Comparison of ENCODE assay signal across 8 mouse cellular contexts in genomic region chr15:9139447-9139846, GRCm38 (mm10). TPM values are rescaled to one million over a fixed set of nuclear protein-coding genes. Genes with fewer than 3 reads are reported as not detected.
A peak's percentile ranks its signal among the peaks of the same experiment; 100 is the strongest.
DNase-seq lines count a peak whose midpoint lies in the region; ATAC-seq and TF ChIP-seq lines count a peak whose summit lies in the region.

No protein-coding gene starts in this region.

- no peak for DNase-seq in heart, postnatal 36 days
- DNase-seq in embryonic facial prominence, embryonic 10.5 days (ENCODE audit: low spot score), result peak; percentile 19
- no peak for DNase-seq in intestine, embryonic 14.5 days (ENCODE audit: low spot score)
- DNase-seq in right cerebral cortex, postnatal 36 days (ENCODE audit: low spot score in 2 of 2), result no peak
- no peak for DNase-seq in spleen, postnatal 14 days (ENCODE audit: low spot score in 2 of 2)

- no peak for TF ChIP-seq CTCF in E14TG2a.4 (conservative IDR thresholded peaks at IDR 0.05; ENCODE audit: low read length)

- H3K36me3 ChIP-seq in heart, embryonic 12.5 days, result peaks cover 38% of the 10 kb centered on the region
- peaks cover 53% of the 10 kb centered on the region for H3K36me3 ChIP-seq in E14TG2a.4 (ENCODE audit: insufficient read depth, low read length)
- H3K36me3 ChIP-seq in embryonic facial prominence, embryonic 10.5 days (replicated peaks), result peaks cover 45% of the 10 kb centered on the region
- peaks cover 35% of the 10 kb centered on the region for H3K36me3 ChIP-seq in intestine, embryonic 14.5 days (ENCODE audit: control insufficient read depth, insufficient read depth, low read length)
- peaks cover 22% of the 10 kb centered on the region for H3K36me3 ChIP-seq in neural tube, embryonic 12.5 days

- H3K27me3 ChIP-seq in heart, embryonic 12.5 days (replicated peaks), result no peaks in the 10 kb centered on the region
- no peaks in the 10 kb centered on the region for H3K27me3 ChIP-seq in E14TG2a.4 (ENCODE audit: insufficient read depth, low read length)
- H3K27me3 ChIP-seq in embryonic facial prominence, embryonic 10.5 days (replicated peaks; ENCODE audit: low read depth, poor library complexity, severe bottlenecking), result no peaks in the 10 kb centered on the region
- H3K27me3 ChIP-seq in intestine, embryonic 14.5 days (replicated peaks; ENCODE audit: control insufficient read depth, insufficient read depth, low read length), result no peaks in the 10 kb centered on the region
- no peaks in the 10 kb centered on the region for H3K27me3 ChIP-seq in neural tube, embryonic 12.5 days (replicated peaks)

- H3K4me1 ChIP-seq in heart, embryonic 12.5 days (replicated peaks), result peaks cover 24% of the 10 kb centered on the region
- H3K4me1 ChIP-seq in E14TG2a.4 (replicated peaks; ENCODE audit: low read depth, low read length), result peaks cover 69% of the 10 kb centered on the region
- peaks cover 29% of the 10 kb centered on the region for H3K4me1 ChIP-seq in embryonic facial prominence, embryonic 10.5 days
- peaks cover 20% of the 10 kb centered on the region for H3K4me1 ChIP-seq in intestine, embryonic 14.5 days (replicated peaks; ENCODE audit: control insufficient read depth, insufficient read depth, low read length)
- peaks cover 19% of the 10 kb centered on the region for H3K4me1 ChIP-seq in neural tube, embryonic 12.5 days

- H3K27ac ChIP-seq in heart, embryonic 12.5 days (ENCODE audit: poor library complexity, severe bottlenecking), result peak overlapping the region; percentile 77; the same call in 1 of the 2 replicates
- peak overlapping the region; percentile 89 for H3K27ac ChIP-seq in embryonic facial prominence, embryonic 10.5 days (replicated peaks)
- H3K27ac ChIP-seq in intestine, embryonic 14.5 days (ENCODE audit: low read depth), result peak overlapping the region; percentile 77
- no peak overlapping the region for H3K27ac ChIP-seq in neural tube, embryonic 12.5 days

- intact Hi-C loops in heart, postnatal 36 days (cut with DNase I), result no loop called here

- 20% methylated on average over 10 of the region's 10 CpGs for WGBS in heart, embryonic 12.5 days
- 36% methylated on average over 10 of the region's 10 CpGs for WGBS in embryonic facial prominence, embryonic 10.5 days
- WGBS in intestine, embryonic 14.5 days, result 21% methylated on average over 10 of the region's 10 CpGs
- WGBS in neural tube, embryonic 12.5 days, result 32% methylated on average over 10 of the region's 10 CpGs

- peak overlapping the region; percentile 74 for H3K4me3 ChIP-seq in heart, embryonic 12.5 days
- peak overlapping the region; percentile 96 for H3K4me3 ChIP-seq in E14TG2a.4 (replicated peaks; ENCODE audit: low read length)
- peak overlapping the region; percentile 88 for H3K4me3 ChIP-seq in embryonic facial prominence, embryonic 10.5 days
- peak overlapping the region; percentile 87 for H3K4me3 ChIP-seq in intestine, embryonic 14.5 days (ENCODE audit: low read depth, low read length)
- peak overlapping the region; percentile 77 for H3K4me3 ChIP-seq in neural tube, embryonic 12.5 days

- no peaks in the 10 kb centered on the region for H3K9me3 ChIP-seq in heart, embryonic 12.5 days (replicated peaks)
- H3K9me3 ChIP-seq in E14TG2a.4 (ENCODE audit: low read length), result no peaks in the 10 kb centered on the region
- H3K9me3 ChIP-seq in embryonic facial prominence, embryonic 10.5 days, result no peaks in the 10 kb centered on the region
- H3K9me3 ChIP-seq in intestine, embryonic 14.5 days (ENCODE audit: control insufficient read depth, low read length), result no peaks in the 10 kb centered on the region
- no peaks in the 10 kb centered on the region for H3K9me3 ChIP-seq in neural tube, embryonic 12.5 days

- peak overlapping the region; percentile 76 for H3K4me2 ChIP-seq in heart, embryonic 12.5 days
- H3K4me2 ChIP-seq in intestine, embryonic 14.5 days (ENCODE audit: low read length), result peak overlapping the region; percentile 79
- peak overlapping the region; percentile 67 for H3K4me2 ChIP-seq in neural tube, embryonic 12.5 days (replicated peaks)

- ATAC-seq in heart, embryonic 12.5 days (ENCODE audit: insufficient number of reproducible peaks, low FRiP score), result no peak
- no peak for ATAC-seq in intestine, embryonic 14.5 days (replicated peaks; ENCODE audit: low FRiP score, low TSS enrichment, low read depth)
- ATAC-seq in neural tube, embryonic 12.5 days (ENCODE audit: low FRiP score, low read depth), result no peak

- H3K9ac ChIP-seq in heart, embryonic 12.5 days, result peak overlapping the region; percentile 78
- peak overlapping the region; percentile 61 for H3K9ac ChIP-seq in intestine, embryonic 14.5 days (ENCODE audit: low read length)
- peak overlapping the region; percentile 50 for H3K9ac ChIP-seq in neural tube, embryonic 12.5 days

RNA-seq across cellular contexts. Expression of gene Lmbrd2, which starts 0.9 kb away (rescaled TPM):
- 2.1 and 3.3 TPM in 2 replicates for polyA plus RNA-seq in heart, embryonic 12.5 days (2016; fragmentation: Nextera tagmentation; extraction: Ambion mirVana)
- total RNA-seq in heart, postnatal 36 days (2021), result 10 to 100 TPM; 11.7 to 12.8 TPM
- polyA plus RNA-seq in embryonic facial prominence, embryonic 10.5 days (2016; fragmentation: Nextera tagmentation; extraction: Ambion mirVana), result 1.9 and 2.6 TPM in 2 replicates
- polyA plus RNA-seq in intestine, embryonic 14.5 days (2014; fragmentation: Nextera tagmentation; extraction: Ambion mirVana), result 4.6 and 4.9 TPM in 2 replicates
- polyA plus RNA-seq in neural tube, embryonic 12.5 days (2016; fragmentation: Nextera tagmentation; extraction: Ambion mirVana), result 3.3 and 4.1 TPM in 2 replicates

RNA-seq across cellular contexts. Expression of gene Skp2, which starts 15.8 kb away (rescaled TPM):
- 43.0 and 43.3 TPM in 2 replicates for polyA plus RNA-seq in heart, embryonic 12.5 days (2016; fragmentation: Nextera tagmentation; extraction: Ambion mirVana)
- under 1 TPM; 0.73 to 0.86 TPM for total RNA-seq in heart, postnatal 36 days (2021)
- 128 and 129 TPM in 2 replicates for polyA plus RNA-seq in embryonic facial prominence, embryonic 10.5 days (2016; fragmentation: Nextera tagmentation; extraction: Ambion mirVana)
- 73.2 and 86.4 TPM in 2 replicates for polyA plus RNA-seq in intestine, embryonic 14.5 days (2014; fragmentation: Nextera tagmentation; extraction: Ambion mirVana)
- 65.7 and 66.1 TPM in 2 replicates for polyA plus RNA-seq in neural tube, embryonic 12.5 days (2016; fragmentation: Nextera tagmentation; extraction: Ambion mirVana)
